Mouse (Mus musculus): ENCODE data around the gene Epn2.
"Not testable (repeated sequence)": the region's sequence is repeated elsewhere in the genome, so short reads cannot be mapped to it uniquely, and the experiment has no call there.

Epn2 gene

DNA sequence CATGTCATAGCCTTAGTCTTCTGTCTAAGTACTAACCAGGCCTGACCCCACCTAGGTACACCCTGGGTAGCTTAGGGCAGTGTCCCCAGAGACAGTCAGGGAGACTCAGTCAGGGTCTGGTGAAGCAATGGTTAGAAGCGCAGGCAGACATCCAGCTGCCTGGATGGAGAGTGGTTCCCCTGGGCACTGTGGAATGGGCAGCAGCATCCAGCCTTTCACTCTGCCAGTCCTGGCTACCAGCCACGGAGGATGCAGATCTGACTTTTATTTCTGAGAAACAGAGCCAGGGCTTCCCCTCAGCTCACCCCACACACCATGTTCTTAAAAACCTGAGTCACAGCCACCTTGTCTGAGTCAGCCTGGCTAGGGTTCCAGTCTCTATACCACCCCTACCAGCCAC lies 18.0 kb upstream of the Epn2 start:
- in situ Hi-C loops (cut with MboI, MseI) = no loop called here

DNA sequence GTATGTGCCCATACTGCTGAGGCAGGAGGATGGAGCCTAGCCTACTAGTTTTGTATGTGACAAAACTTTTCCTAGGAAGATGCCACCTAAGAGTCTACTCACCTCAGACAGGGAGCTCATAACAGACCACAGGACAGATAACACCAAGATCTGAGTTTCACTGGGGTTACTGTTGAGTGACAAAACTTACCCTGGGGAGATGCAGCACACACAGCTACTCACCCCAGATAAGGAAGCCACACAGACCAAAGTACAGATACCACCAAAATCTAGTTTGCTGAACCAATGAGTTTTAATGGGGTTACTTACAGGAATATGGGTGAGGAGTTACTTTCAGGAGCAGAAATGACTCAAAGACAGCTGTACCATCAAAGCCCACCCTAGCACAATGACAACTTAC lies 13.6 kb upstream of the Epn2 start:
- in situ Hi-C loops (cut with MboI, MseI) = no loop called here

DNA sequence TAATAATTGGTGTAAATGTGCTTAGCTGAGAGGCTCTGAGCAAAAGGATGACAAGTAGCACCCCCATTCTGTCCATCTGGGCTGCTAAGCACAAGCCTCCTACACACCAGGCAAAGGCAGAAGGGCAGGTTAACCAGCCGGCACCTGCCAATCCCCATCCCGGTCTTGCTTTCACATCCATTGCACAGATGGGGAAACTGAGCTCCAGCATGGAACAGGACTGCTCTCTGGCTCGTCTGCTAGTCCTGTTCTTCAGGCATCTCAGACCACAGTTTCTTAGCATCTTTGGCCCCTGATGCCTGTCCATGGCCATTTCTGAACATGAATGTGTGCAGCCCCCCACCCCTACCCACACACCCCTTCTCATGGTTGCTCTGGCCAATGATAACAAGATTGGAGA lies 12.6 kb upstream of the Epn2 start:
- in situ Hi-C loops (cut with MboI, MseI) = no loop called here

DNA sequence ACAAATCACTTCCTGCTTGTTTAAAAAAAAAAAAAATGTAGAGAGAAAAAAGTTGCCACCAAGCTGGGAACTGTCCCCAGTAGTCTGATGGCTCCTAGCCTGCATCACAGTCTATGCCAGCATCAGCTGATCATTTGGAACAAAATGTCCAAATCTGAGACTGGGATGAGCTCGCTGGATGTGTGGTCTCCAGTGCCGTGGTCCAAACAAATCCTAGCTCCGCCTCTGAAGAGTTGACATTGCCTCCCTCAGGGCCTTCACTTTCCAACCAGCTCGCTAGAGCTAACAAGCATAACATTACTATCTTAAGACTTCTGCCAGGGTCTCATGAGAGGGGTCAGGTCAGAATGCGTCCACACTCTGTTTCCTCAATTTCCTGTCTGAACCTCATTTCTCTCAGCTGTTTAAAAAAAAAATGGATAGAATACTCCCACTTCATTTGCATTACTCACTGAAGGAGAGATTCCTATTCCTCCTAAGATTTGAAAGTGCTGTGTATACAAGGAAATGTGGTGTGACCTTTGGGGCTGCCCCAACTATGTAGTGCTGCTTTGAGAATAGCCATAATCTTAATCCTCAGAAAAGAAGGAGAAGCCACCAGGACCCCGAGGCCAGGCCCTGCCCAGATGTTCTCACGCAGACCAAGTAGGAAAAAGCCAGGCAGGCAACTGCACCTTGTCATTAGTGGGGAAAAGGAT lies 11.2 kb upstream of the Epn2 start:
- in situ Hi-C loops (cut with MboI, MseI) = no loop called here

DNA sequence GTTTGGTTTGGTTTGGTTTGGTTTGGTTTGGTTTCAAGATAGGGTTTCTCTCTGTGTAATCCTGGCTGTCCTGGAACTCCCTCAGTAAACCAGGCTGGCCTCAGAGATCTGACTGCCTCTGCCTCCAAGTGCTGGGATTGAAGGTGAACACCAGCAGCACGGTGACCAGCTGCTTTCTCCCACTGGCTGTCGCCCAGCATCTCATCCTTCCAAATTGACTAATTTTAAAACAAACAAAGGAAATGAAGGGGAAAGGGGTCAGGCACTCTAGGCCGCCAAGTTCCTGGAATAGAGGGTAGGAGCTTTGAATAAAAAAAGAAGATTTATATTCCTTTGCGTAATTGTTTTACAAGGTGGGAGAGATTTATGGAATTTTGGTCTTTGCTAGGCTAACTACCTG lies 5.9 kb upstream of the Epn2 start:
- in situ Hi-C loops (cut with MboI, MseI) = no loop called here

DNA sequence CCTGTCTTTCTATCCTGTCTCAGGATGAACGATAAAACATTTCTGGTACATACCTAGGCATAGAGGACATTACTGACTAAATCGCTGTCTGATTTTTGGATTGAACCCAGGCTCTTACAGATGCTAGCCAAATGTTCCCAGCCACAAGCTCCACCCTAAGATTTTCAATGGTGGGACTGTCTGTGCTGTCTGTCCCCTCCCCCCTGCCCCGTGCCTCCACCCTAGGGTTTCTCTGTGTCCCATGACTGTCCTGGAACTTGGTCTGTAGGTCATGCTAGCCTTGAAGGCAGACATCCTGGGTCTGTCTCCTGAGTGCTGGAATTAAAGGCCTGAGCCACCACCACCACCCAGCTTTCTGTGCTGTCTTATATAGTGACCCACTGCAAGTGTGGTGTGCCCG lies 5.3 kb upstream of the Epn2 start:
- in situ Hi-C loops (cut with MboI, MseI) = no loop called here

DNA sequence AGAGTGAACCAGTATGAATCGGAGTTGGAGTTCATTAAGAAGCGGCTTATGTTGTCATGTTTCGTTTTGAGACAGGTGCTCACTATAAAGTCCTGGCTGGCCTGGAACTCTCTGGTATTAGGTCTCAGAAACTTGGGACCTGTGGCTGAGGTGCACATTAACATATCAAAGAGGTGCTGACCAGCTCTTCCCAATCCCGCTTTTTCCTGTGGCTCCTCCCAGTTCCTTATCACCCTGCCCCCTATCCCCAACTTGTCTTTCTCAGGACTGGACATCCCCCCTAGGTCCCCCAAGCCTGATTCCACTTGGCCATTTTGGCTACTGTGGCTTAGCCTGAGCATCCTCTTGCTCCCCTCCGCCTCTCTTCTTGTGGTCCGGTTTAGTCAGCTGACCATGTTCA lies 4.6 kb upstream of the Epn2 start:
- in situ Hi-C loops (cut with MboI, MseI) = no loop called here

DNA sequence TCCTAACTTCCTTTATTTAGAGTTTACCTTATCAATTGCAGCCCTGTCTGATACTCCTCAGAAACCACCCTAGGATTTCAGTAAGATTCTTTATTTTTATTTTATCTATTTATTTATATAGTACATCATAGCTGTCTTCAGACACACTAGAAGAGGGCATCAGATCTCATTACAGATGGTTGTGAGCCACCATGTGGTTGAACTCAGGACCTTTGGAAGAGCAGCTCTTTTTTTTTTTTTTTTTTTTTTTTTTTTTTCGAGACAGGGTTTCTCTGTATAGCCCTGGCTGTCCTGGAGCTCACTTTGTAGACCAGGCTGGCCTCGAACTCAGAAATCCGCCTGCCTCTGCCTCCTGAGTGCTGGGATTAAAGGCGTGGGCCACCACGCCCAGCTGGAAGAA lies 3.3 kb upstream of the Epn2 start:
- in situ Hi-C loops (cut with MboI, MseI) = not testable (repeated sequence)

DNA sequence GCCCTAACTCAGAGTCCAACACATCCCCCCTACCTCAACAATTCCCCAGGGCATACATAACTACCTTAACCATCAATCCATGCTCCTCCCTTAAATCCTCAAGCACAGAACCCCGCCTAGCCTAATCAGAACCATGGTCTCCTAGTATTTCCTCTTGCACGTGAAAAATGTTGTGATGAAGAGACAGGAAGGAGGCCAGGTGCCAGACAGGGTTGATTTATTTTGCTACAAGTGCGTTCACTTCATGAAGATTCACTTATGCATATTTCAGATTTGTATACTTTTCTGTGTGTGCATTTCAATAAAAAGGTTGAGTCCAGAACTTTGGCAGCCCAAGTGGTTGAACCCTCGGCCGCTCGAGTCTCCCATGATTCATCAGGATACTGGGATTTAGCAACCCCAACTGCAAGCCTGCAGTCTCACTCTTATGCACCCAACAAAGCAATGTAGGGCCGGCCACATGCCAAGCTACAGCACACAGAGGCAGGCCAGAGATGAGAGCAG lies 443 bp upstream of the Epn2 start:
- in situ Hi-C loops (cut with MboI, MseI) = no loop called here

DNA sequence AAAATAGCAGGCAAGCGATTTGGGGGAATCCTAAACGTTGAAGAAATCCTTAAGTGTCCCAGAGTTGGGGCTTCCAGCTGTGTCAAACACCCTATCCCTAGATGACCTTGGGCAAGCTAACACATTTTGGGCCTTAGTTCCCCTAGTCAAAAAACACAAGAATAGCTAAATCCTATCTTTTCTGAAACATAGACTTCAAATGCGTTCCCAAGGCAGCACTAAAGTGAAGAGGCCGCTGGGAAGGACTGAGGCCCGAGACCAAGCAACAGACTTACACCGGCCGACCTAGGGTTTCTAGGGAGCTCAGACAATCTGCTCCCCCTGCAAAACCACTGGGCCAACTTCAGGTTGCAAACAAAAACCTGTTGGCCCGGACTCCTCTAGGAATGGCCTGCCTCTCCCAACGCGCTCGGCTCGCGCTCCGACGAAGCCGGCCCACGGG lies 925 bp downstream of the Epn2 start:
- in situ Hi-C loops (cut with MboI, MseI) = no loop called here

DNA sequence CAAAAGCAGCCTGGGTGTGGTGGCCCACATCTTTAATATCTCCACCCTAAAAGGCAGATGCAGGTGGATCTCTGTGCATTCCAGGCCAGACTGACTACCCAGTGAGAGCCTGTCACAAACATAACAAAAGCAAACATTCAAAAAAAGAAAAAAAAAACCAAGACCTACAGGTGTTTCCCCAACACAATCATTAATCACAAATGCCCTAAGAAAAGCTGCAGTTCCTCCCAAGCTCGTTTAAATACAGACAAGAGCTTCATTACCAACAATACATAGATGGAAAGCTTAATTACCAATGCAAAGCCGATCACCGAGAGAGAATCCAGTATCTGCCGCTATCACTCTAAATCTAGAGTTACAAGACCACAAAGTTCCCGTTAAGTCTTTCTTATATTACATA lies 1.5 kb downstream of the Epn2 start:
- in situ Hi-C loops (cut with MboI, MseI) = no loop called here

DNA sequence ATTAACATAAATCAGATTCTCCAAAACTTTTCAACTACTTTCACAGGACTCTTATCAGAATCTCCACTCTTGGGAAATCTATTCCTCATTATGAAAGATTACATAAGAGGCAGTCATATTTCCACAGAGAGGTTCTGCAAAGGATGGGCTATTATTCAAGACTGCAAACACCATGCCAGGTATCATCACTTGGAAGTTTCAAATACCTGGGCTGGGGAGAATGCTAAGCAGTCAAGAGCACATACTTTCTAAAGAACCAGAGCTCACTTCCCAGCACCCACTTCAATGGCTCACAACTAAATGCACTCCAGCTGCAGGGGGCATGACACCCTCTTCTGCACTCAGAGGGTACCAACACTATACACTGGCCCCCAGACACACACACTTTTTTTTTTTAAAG lies 2.1 kb downstream of the Epn2 start:
- in situ Hi-C loops (cut with MboI, MseI) = no loop called here

DNA sequence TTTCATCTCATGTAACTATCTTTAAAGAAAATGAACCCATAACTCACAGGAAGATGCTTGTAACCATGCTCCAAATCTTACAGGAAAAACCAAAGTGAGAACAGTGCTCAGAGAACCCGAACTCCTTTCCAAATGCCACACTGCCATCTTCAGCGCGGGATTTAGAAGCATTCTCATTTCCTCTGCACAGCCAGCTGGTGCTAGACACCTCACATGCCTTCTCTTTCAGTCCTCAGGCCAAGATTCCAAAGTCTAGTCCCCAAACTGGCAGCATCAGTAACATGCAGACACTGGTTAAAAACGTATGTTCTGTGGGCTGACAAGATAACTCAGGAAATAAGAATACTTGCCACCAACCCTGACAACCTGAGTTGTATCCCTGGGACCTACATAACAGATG lies 6.2 kb downstream of the Epn2 start:
- in situ Hi-C loops (cut with MboI, MseI) = no loop called here

DNA sequence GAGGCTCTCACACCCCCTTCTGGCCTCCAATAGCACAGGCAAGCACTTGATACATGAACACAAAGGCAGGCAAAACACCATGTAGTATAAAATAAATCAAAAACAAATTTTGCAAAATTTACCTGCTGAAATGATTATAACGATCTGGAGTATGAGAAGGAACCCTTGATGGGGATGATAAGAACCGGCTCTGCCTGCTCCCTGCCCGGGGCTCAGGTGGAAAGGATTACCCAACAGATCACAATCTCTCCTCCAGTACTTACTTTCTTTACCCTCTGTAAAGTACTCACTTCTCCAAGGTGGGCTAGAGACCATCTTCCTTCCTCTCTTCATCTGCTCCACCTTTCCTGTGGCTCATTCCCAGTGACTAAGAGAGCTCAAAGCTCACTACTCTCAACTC lies 8.3 kb downstream of the Epn2 start:
- in situ Hi-C loops (cut with MboI, MseI) = no loop called here

DNA sequence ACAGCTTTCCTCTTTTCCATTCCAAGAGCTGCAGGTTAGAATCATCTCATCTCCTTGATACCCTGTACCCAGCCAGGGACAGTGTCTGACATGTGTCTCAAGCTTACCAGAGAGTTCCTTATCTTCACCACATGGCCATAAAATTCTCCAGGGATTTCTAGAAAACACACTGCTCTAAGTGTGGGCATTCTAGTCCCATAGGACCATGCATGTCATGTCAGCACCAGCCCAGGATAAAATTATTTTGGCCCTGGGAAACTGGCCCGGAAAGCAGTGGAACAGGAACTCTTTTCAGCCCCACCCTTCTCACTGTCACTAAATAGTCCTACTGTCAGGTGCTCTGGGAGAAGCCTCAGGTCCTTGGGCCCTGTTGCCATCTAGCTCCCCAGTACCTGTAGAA lies 9.8 kb downstream of the Epn2 start:
- in situ Hi-C loops (cut with MboI, MseI) = no loop called here

DNA sequence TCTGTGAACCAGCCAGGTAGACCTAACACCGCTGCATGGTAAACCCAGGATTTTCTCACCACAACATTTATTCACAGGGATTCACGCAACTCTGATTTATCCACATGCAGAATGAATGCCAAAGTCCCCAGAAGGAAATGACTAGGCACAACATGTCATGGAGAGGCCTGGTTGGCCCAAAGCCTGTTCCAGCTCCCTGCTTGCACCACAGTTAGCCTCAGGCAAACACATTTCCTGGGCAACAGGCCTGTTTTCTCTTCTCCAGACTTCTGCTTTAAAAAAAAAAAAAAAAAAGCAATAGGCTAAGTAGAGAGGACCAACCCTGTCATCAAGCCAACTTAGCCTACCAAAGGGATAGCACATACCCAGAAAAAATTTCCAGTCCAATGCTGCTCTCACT lies 14.9 kb downstream of the Epn2 start:
- in situ Hi-C loops (cut with MboI, MseI) = no loop called here

DNA sequence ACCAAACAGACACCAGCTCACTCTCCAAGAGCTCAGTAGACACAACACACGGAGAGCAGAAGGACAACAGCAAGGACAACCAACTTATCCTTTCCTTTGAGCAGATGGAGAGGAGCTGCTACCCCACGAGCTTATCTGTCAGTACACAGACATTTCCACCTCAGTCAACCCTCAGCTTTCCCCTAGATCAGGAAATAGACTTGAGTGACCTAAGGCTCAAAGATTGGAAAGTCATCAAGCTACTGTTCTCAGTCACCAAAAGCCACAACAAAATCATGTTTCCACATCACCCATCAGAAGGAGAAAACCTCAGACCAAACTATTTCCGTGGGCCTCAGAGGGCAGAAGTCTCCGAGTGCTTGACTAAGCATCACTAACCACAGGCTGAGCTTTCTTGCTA lies 15.5 kb downstream of the Epn2 start:
- in situ Hi-C loops (cut with MboI, MseI) = no loop called here

DNA sequence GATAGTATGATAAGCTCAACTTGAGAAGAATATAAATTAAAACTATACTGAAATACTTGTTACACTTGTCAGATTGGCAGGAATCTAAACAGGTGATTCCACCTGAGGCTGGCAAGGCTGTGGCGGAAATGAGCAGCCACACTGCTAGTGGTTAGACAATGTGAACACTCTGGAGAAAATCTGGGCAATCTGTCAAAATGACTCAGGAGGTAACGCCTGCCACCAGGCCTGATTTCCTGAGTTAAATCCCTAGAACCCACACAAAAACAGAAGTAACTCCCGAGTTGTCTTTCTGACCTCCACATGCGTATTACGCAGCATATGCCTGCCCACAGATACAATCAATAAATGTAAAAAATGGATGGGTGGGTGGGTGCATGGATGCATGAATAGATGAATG lies 17.1 kb downstream of the Epn2 start:
- in situ Hi-C loops (cut with MboI, MseI) = no loop called here

DNA sequence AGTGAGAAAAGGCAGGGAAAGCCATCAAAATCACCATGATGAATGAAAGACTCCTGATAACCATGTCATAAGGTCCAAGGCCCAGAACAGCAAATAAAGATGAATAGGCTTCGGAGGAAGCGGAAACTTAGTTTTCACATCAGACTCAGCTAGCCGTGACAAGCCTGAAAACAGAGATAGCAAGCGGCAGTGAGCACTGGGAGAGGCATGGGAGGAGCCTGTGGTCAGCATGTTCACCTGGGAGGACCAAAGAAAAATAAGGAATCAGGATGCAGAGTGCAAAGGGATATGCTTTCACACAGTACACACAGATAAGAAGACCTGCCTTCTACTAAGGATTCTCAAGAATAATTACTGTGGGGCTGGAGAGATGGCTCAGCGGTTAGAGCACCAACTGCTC lies 19.9 kb downstream of the Epn2 start:
- in situ Hi-C loops (cut with MboI, MseI) = no loop called here

DNA sequence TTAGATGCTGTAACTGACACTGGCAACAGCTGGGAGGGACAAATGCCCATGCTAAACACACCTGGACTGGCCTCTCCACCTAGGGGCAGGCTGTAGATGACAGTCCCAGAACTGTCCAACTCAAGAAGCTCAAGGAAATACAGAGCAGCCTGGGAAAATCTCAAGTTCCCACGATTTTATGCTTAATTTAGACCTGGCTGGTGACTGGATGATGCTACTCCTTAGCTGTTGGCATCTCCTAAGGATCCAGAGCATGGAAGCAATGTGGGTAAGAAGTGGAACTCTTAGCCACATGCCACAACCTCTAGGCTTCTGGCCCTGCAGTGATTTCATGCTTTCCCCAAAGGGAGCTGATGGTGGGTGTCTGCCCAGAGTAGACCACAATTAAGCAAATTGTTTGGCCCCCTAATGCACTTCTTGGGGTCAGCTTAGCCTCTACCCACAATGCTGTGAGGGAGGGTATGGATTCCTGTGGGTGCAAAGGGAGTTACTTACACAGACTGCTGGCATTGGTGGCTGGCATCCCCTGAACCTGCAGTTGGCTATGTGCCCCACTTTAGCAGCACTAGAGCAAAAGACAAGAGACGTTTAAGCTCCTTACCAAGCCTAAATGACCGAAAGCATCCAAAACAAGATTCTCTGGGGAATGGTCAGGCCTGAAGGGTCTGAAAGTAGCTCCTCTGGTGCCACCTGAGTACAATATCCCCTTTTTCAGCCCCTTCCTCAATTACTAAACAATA lies 26.3 kb downstream of the Epn2 start:
- in situ Hi-C loops (cut with MboI, MseI) = no loop called here

DNA sequence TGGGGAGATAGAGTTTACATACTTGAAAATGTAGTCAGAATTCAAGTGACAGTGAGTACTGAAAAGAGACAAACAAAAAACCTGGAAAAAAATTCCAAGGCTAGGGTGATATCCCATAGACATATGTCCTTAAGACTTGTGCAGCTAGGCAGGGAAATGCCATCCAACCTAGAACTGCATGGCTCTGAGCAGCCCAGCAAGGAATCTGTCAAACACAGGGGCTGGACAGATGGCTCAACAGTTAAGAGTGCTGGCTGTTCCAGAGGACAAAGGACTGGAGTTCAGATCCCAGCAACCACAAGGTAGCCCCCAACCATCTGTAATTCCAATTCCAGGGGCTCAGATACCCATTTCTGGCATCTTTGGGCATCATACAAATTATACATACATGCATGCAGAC lies 28.9 kb downstream of the Epn2 start:
- in situ Hi-C loops (cut with MboI, MseI) = no loop called here

DNA sequence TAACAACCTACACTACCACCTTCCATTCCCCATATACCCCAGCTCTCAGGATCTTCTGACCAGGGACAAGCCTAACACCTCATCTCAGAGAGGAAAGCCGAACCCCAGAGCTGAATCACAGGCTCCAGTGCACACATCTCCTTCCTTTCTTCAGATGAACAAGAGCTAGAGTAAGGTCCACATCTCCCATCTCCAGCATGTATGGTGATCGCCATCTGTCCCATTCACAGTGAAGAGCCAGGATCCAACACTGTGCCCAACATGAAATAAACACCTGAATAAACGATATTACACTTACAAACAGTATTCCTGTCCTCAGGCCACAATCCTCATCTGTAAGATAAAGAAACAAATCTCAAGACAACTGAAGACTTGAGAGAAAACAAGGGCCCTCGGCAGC lies 31.8 kb downstream of the Epn2 start:
- in situ Hi-C loops (cut with MboI, MseI) = loop anchor here in 1 of 2 experiments (5.0 kb wide), 1 partner anchor 170 kb away; no protein-coding TSS in a partner anchor

DNA sequence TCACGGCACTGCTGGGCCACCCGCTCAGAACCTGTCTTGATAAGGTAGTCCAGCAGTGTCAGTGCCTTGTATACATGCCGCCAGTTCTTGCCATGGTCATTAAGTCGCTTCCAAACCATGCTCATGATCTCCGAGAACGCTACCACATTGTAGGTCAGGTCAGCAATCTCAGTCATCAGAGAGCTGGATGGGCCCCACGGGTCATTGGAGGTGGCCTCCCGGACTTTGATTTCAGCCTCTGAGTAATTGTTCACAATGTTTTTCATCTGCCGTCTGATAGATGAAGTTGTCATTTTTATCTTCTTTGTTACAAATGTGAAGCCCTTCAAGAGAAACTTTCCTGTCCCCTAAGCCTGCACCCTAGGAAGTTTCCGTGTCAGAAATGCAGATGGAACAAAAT lies 33.0 kb downstream of the Epn2 start:
- in situ Hi-C loops (cut with MboI, MseI) = loop anchor here in 1 of 2 experiments (5.0 kb wide), 1 partner anchor 171 kb away; no protein-coding TSS in a partner anchor
